Mouse (Mus musculus) urinary bladder, postnatal 25 days (tissue): Measurements from ENCODE around the gene Rfx2.

Experiments
- DNase-seq: peaks from one replicate; pipeline ENCODE4 v3.0.0; 2022; ENCODE audit warnings: low spot score

Gene Rfx2

GRCm38 (mm10) chr17:56832918-56833317 lies 2.1 kb upstream of the Rfx2 start:
- DNase-seq: no peak

DNA sequence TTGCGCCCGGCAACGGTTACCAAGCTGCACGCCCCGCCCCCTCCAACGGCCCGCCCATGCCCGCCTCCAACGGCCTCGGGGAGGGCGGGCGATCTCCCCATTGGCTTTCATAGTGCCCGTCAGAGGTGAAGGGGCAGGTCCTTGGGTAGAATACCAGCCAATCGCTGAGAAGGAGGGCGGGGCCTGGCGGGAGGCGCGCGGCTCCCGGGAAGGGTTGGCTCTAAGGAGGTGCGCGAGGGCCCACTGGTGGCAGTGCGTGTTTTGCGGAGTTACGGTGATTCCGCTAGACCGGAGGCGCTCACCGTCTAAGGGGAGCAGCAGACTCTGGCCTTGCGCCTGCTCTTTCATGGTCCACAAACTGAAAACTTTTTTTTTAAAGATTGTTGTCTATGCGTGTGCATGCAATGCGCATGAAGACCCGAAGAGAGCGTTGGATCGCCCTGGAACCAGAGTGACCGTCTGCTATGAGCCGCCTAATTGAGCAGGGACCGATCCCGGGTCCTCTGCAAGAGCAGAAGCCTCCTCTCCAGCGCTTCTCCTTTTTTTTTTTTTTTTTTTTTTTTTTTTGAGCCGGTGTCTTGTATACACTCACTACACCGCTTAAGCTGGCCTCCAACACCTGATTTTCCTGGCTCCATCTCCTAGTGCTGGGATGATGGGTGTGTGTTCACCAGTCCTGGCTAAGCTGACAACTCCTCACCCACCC lies 451 bp upstream of the Rfx2 start:
- peak; percentile 96 for DNase-seq

DNA sequence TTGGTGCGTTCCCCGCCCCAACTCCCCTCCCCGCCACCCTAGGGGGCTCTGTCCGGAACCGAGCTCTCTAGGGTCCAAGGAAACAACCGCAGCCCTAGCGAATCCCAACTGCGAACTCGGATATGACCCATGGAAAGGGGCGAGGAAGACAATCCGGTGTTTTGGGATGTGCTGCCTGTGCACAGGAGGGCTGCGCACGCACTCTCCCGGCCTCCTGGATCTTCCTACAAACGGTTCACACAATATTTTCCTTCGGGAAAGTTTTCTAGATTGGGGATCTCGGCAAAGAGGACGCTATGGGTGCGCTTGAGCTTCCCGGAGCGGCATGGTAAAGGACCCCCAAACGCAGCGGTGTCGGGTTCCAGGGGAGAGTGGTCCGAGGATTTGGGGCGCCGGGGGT lies 1.0 kb downstream of the Rfx2 start:
- DNase-seq: no peak

GRCm38 (mm10) chr17:56829171-56829570 lies 1.6 kb downstream of the Rfx2 start:
- no peak for DNase-seq

GRCm38 (mm10) chr17:56826718-56827117 lies 4.1 kb downstream of the Rfx2 start:
- no peak for DNase-seq

GRCm38 (mm10) chr17:56823352-56823751 lies 7.5 kb downstream of the Rfx2 start:
- DNase-seq: no peak

GRCm38 (mm10) chr17:56822380-56822779 lies 8.4 kb downstream of the Rfx2 start:
- no peak for DNase-seq

- DNase-seq: peak; percentile 48
These were observed 11.1 kb downstream of the Rfx2 start for GRCm38 (mm10) chr17:56819694-56820111.

- peak; percentile 19 for DNase-seq
These were observed 11.7 kb downstream of the Rfx2 start for GRCm38 (mm10) chr17:56819032-56819545.

- DNase-seq: peak; percentile 42
These were observed 12.7 kb downstream of the Rfx2 start for GRCm38 (mm10) chr17:56818067-56818636.

- no peak for DNase-seq
These were observed 15.8 kb downstream of the Rfx2 start for GRCm38 (mm10) chr17:56815057-56815345.

- DNase-seq: peak; percentile 81
These were observed 16.3 kb downstream of the Rfx2 start for GRCm38 (mm10) chr17:56814316-56815056.

DNA sequence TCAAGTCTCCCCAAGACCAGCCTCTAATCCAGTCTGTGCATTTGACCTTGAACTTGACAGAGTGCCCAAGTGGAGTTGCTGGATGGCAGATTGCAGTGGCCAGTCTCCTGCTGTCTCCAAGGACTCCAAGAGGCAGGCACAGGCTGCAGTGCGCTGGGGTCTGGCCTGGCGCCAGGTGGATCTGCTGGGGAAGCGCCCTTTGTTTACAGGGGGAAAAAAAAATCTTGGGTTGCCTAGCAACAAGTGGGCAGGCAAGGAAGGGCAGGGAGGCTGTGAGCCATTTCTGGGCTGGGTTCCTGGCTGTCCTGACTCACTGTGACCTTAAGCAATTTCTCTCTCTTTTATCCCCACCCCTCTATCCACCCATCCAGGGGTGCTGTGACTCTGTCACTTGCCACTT lies 20.6 kb downstream of the Rfx2 start:
- DNase-seq: peak; percentile 81

- DNase-seq: peak; percentile 60
These were observed 22.3 kb downstream of the Rfx2 start for GRCm38 (mm10) chr17:56808518-56808917.

DNA sequence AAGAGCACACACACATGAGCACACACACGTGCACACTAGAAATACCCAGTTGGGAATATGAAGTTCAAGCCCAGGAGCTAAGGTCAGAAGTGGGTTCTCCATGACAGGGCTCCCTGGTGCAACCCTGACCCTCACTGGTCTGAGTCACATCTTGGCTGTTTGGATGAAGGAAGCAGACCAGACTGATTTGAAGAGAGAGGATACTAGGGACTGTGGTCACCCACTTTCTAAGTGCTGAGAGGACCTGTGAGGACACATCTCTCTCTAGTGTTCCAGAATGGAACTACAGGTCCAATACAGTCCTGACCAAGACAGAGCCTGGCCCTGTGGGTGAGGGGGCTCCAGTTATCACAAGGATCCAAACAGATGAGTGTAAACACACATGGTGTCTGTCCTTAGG lies 25.0 kb downstream of the Rfx2 start:
- no peak for DNase-seq

GRCm38 (mm10) chr17:56804952-56805351 lies 25.9 kb downstream of the Rfx2 start:
- DNase-seq: no peak

GRCm38 (mm10) chr17:56802065-56802464 lies 28.7 kb downstream of the Rfx2 start:
- DNase-seq: no peak

GRCm38 (mm10) chr17:56799276-56799675 lies 31.5 kb downstream of the Rfx2 start:
- DNase-seq: no peak

DNA sequence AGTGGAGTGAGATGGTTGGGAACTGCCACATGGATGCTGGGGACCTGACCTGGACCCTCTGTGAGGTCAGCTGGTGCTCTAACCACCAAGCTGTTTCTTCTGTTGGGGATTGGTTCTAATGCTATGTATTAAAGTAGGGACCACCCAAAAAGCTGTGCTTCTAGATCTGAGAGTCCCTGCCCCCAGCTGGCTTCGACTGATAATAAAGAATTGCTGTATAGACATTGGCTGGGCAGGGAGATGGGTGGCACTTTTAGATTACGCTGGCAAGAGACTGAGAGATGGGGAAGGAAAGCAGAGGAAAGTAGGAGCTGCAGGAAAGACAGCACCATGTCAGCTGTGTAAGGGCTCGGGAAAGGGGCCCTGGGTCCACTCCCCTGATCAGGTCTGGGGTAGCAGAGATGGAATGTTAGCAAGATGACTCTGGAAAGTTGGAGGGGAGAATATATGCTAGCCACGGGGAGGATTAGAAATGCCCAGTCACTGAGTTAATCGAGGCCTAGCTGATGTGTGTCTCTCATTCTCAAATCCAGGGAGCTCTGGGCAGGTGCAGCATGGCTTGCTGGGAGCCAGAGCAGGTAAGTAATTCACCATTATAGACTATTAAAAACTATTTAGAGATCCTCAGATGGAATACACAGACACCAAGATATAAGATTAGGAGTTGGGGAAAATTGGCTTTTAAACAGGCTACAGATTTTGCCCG lies 37.0 kb downstream of the Rfx2 start:
- no peak for DNase-seq

DNA sequence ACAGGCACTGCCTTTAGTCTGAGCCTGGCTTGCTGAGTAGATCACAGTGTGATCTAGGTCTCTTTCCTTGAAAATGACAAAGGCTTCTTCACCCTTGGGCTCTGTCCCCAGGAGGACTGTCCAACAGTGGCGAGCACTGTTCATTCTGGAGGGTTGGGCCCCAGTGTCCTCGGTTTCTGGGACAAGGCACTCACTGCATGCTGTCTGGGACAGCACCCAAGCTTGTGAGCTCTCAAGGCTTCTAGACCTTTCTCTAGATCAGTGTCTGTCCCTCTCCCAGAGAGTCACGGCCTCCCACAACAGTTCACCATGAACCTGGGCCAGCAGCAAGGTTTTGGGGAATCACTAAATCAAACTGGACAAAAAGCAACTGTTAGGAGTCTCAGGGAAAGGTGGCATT lies 38.2 kb downstream of the Rfx2 start:
- no peak for DNase-seq

- no peak for DNase-seq
These were observed 41.5 kb downstream of the Rfx2 start for GRCm38 (mm10) chr17:56789286-56789685.

DNA sequence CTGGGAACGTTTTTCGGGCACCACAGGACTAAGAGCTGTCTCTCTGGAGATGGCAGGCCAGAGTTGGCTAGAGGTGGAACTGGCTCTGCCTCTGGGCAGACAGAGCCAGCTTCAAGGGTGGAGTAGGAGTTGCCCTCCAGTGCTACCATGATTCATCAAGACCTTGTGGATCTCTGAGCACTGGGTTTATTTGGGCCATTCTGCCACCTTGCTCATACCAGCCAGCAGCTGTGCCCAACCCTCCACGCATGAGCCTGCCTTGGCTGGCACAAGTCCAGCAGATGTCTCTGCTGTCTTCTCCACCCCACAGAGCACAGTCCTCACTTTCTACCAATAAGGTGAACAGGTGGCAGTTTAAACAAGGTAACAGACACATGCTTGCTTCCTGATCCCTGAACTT lies 41.9 kb downstream of the Rfx2 start:
- no peak for DNase-seq
